Mouse (Mus musculus): ENCODE data around the gene 4930523C07Rik. TPM values are rescaled to one million over a fixed set of nuclear protein-coding genes. Genes with fewer than 3 reads are reported as not detected.

The 4930523C07Rik gene
- polyA plus RNA-seq, 1 experiment, result not detected

DNA sequence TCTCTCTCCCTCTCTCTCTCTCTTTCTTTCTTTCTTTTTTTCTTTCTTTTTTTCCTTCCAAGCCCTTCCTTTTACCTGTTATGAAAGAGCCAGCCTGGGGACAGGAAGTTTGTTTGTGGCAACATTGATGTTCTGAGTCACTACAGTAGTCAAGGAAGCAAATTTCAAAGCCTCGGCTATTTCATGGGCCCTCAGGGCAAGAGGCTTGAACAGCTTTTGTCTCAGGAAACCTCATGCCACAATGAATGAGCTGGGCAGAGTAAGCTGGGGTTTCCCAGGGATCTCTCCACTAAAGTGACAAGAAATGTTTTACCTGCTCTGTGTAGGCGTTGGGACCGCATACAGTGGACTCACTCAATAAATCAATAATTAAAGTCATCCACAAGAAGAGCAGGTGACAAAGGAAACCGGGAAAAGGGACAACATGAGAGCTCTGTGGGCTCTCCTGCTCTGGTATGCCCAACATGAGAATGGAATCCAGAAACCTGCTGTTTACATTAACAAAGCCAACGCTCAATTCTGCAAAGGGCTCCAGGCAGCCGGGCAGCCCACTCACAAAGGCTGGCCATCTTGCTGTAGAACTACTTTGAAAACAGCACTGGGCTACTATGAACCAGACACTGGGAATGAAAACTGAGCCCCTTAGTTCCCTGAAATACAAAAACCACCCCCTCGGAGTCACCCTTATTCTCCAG lies 4.1 kb upstream of the 4930523C07Rik start:
- TF ChIP-seq GATA1 (IDR thresholded peaks at IDR 0.05; ENCODE audit: low read length), result no peak

DNA sequence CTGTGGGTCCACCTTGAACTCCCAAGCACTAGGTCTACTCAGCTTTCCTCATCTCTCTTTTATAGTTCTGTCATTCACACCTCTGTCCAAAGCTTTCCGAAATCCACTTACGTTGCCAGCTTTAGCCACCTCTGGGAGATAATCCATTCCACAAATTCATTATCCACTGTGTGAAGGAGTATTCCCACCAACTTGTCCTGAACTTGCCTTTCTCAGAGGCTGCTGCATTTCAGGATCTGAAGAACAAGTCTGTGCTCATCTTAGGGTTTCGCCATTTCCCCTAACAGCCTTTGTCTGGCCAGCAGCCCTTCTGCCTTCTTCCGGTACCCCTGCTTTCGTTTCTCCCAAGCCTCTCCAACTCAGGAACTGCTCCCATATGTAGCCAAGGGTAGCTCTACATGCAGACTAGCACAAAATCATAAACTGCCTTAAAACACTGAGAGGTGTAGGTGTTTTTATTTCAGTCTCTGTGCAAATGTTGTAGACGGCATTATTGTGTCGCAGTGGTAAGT lies 2.9 kb upstream of the 4930523C07Rik start:
- no peak for TF ChIP-seq GATA1 (IDR thresholded peaks at IDR 0.05; ENCODE audit: low read length)

- TF ChIP-seq GATA1 (IDR thresholded peaks at IDR 0.05; ENCODE audit: low read length), result no peak
These were observed 1.8 kb upstream of the 4930523C07Rik start for GRCm38 (mm10) chr1:160042351-160042750.

- no peak for TF ChIP-seq GATA1 (IDR thresholded peaks at IDR 0.05; ENCODE audit: low read length)
These were observed 759 bp upstream of the 4930523C07Rik start for GRCm38 (mm10) chr1:160043271-160043975.

GRCm38 (mm10) chr1:160045056-160045715 lies 1.0 kb downstream of the 4930523C07Rik start:
- no peak for TF ChIP-seq GATA1 (IDR thresholded peaks at IDR 0.05; ENCODE audit: low read length)

- no peak for TF ChIP-seq GATA1 (IDR thresholded peaks at IDR 0.05; ENCODE audit: low read length)
These were observed 1.8 kb downstream of the 4930523C07Rik start for GRCm38 (mm10) chr1:160045971-160046370.

DNA sequence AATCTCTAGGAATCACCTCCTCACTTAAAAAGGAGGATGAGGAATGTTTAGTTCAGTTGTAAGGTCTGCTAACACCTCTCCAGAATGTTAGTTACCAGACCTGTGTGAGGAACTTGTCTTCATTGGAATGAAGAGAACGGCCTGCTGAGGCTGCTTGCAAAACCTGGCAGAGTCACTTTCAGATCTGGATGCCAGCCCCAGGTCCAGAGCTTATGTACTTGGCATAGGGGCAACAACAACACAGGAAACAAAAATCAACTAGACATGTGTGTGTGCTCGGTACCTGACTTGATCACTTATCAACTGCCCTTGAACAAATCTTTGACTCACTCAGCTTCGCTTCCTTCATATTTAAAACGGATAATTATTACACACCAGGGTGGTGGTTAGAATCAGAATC lies 2.6 kb downstream of the 4930523C07Rik start:
- TF ChIP-seq GATA1 (IDR thresholded peaks at IDR 0.05; ENCODE audit: low read length), result no peak

DNA sequence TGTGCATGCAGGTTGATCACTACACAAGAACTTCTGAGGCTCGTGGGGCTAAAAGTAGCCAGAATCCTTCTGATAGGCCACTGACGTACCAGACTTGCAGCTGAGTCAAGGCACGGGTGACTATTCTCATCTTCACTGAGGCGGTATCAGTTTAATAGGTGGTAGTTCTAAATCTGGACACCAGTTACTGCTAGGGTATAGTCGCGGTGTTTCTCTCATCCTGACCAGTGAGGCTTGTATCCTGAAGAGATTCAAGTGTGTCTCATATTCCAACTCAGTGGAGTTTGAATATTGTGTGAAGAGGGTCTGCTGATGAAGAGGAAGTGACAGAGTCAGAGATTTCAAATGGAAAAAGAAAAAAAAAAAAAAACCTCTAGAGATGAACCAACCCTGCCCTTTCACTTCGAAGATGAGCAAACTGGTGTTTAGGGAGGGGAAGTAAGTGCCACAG lies 3.3 kb downstream of the 4930523C07Rik start:
- TF ChIP-seq GATA1 (IDR thresholded peaks at IDR 0.05; ENCODE audit: low read length), result no peak

DNA sequence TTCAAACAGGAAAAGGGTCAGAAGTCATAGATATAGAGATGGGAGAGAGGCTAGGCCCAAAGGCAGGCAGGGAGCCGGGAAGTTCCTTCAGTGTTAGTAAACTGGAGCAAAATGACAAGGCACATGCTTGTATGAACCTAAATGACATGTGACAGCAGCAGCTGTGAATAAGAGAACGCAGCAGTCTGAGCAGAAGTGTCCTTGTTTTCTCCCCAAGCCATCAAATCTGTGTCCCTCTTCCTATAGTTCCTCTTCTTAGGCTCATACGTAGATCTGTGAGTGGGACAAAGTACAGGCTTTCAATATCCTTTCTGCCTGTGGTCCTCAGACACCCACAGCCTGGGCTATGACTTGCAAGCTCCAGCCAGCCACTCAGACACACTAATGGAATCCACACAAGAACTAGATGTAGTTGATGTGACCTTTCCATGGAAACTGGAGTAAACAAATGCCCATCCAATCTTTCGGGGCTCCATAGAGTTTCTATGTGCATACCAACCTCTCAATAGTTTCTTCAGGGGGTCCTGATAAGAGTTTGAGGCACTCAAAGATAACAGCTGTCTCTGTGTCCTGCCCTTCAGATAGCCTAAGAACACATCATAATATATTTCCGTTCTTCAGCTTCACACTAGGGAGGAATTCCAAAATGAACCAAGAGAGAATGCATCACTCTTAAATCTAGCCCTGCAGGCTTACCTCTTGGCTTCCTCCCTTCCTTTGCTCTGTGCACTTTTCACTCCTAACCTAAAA lies 5.1 kb downstream of the 4930523C07Rik start:
- TF ChIP-seq GATA1 (IDR thresholded peaks at IDR 0.05; ENCODE audit: low read length), result no peak

DNA sequence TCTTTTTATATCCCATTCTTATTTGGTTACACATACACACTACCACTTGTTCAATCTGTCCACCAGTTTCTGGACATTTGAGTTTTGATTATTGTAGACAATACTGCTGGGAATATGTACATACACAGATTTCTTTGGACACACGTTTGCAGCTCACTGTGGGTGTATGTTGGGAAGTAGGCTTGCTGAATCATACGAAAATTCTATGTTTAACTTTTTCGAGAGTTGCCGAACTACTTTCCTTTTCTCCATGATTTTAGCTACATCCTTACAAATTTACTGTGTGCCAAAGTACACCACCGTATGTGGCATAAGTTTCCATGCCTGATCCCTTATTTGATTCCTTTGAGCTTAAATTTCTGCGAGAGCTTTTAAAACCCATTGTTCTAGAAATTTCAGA lies 6.7 kb downstream of the 4930523C07Rik start:
- TF ChIP-seq GATA1 (IDR thresholded peaks at IDR 0.05; ENCODE audit: low read length), result no peak

- no peak for TF ChIP-seq GATA1 (IDR thresholded peaks at IDR 0.05; ENCODE audit: low read length)
These were observed 8.6 kb downstream of the 4930523C07Rik start for GRCm38 (mm10) chr1:160052556-160053315.

DNA sequence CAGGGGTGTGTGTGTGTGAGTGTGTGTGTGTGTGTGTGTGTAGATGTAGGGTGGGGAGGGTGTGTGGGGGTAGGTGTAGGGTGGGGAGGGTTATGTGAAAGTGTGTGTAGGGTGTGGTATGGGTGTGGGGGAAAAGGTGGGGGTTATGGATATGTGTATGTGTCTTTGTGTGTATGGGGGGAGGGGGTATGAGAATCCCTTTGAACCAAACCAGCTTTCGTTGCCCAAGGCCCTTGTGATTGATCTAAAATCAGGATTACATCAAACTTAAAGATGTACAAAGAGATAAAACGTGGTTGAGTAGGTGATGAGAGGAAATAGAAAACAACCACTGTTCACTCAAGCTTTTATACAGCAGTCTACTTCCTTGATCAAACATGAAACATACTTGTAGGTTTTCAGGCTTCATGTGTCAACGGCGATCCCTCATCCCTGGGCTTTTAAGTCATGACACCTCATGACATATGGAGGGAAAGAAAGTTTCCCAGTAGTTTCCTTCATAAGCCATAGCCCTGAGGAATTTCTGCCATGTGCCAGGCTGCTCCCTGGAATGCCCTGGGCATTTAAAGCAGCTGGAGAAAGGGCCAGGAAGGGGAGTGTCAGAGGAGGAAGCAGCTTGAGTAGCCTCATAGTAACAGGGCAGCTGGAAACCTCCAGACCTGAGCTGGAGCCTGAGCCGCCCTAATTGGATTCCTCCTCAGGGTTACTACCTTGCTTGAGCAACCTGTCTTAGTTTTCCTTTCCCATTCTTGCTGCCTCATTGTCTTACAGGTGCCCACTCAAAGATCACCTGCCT lies 9.5 kb downstream of the 4930523C07Rik start:
- no peak for TF ChIP-seq GATA1 (IDR thresholded peaks at IDR 0.05; ENCODE audit: low read length)

DNA sequence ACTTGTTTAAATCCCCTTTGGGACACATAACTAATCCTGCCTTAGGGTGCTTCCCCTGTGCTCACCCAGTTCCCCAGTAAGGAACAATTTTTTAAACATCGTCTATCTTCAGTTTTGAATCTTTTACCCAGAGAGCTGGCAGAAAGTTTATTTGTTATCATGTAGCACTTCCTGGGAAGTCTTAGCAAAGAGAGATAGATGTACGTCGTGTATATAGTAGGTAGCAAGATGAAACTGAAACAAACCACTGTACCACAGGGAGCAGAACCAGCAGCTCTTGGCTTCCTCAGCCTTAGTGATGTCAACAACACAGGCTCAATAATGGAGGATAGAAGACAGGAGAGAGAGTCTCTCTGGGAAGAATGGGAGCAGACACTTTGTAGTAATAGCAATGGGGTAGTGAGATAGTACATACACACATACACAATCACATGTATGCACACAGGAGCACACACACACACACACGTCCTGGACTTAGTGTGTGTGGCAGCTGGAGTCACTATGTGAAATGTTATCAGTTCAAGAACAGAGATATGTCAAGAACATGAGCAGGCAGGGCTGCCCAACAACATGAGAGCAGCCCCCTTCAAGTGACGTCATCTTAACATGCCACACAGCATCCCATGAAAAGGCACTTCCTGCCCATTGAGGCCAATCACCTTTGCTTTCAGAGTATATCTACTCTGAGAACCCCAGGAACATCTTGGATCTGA lies 10.3 kb downstream of the 4930523C07Rik start:
- no peak for TF ChIP-seq GATA1 (IDR thresholded peaks at IDR 0.05; ENCODE audit: low read length)

Measured in G1E-ER4 (cell line).